Mouse (Mus musculus) adrenal gland, adult 18-20 months (tissue): ENCODE measurements around the gene Smim27. TPM values are rescaled to one million over a fixed set of nuclear protein-coding genes. Genes with fewer than 3 reads are reported as not detected.
A peak's percentile ranks its signal among the peaks of the same experiment; 100 is the strongest.
"Not testable (repeated sequence)": the region's sequence is repeated elsewhere in the genome, so short reads cannot be mapped to it uniquely, and the experiment has no call there.

Experiments
- DNase-seq, 2 experiments: peaks; one replicate each; pipeline ENCODE4 v3.0.0; 2021 to 2022; ENCODE audit warnings: low spot score in 2 of 2
- total RNA-seq, 2 experiments: library from RNA; stranded (reverse); gene quantifications; 1 replicate in 1 of 2; 2 replicates in 1 of 2; pipeline ENCODE4 v1.2.3; 2021

Gene Smim27
- total RNA-seq, 2 experiments from 2014 or later: 35.1 to 57.1 TPM

DNA sequence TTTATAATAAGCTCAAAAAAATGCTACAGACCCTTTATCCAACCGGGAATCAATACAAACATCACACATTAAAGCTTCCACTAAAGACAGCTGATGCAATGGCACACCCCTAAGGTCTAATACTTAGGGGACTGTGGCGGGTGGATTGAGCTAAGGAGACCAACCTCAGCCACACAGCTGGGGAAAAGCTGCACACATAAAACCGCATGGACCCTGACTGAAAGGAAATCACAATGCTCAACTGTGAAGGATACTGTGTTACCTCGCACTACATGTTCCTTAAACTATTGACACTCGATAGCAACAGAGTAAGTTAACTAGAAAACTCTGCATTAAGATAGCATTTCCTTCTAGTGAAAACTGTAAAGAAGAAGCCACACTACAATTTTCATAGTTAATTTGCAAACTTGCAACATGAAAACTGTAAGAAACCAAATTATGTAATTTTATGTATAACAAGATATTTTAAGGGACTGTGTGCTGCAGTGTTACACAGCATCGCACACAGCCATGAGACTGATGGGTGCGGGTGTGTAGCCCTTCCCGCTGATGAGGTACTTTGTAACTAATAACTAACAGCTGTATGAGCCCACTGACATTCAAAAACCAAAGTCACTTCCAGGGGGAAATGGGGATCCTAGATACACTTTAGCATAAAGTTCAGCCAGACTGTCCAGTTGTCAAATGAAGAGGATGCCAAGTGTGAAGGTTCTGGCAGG lies 14.8 kb upstream of the Smim27 start:
- no peak for DNase-seq

DNA sequence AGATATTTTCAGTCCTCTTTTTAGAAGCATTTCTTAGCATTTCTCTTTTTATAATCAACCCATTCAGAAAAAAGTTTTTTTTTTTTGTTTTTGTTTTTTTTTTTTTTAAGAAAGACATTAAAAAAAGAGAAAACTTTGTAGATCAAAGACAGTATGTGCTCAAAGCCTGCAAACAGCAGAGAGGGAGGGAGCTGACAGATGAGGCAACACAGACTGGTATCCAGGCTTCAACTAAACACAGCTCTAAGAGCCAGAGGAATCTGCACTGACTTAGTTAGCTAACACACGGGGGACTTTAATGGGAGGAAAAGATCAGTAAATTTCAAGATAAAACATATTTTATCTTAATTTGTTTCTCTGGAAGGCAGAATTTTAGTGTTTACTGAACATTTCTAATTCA lies 5.1 kb upstream of the Smim27 start:
- no peak for DNase-seq

DNA sequence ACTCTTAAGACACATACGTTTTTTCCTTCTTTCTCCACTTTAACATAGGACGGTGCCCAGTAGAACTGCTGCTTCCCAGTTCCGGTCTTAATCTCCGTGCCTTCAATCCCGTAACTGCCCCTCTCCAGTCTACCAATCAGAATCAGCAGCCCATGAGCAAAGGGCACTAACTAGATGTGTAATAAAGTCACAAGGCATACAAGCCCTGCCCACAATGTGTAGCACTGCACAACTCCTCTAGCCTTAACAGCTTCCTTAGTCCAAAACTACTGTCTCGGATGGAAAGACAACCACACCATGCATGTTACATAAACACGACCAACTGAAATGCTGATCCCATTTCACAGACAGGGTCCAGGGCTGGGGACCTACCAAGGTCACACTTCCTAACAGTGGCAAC lies 1.7 kb upstream of the Smim27 start:
- no peak for DNase-seq

DNA sequence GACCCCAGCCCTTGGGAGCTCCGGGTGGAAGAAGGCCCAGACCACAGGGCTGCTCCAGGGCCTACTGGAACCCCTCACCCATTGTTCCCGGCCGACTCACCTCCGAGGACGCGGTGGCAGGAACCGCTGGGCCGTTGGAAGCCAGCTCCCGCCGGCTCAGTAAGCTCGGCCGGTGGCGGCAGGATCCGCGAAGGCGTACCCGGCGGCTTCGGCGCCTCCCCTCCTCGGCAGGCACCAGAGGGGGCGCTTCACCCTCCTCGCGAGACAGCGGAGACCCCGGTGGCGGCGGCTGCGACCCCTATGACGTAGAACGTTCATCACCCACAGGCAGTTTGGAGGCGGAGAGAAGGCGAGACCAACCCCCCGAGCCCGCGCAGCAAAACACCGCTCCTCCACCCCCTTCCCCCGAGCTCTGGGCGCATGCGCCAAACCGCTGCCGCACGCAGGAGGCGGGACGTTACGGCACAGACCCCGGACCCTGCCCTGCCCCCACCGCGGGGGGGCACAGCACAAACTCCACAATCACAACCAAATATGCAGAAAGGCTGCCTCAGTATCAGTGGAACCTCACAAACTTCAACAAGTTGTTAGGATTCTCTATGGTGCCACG lies 1.1 kb upstream of the Smim27 start:
- peak; percentile 91 to 92 for DNase-seq

DNA sequence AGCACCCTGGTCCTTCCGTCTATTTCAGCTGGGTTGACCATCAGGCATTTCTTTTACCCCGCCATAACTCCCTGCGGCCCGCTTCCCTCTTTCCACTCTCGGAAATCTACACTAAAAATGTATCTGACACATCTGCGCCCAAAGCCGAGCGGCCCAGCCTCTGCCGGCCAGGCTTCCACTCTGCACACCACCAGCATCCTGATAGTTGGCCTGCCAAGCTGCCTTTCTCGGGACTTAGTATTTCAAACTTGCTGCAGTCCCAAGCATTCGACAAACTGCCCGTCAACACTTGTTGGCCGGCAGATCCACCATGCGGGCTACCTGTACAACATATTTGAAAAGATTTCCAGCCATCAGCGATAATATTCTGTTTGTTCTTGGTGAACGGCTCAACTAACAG lies 544 bp upstream of the Smim27 start:
- DNase-seq: peak in 1 of 2 experiments; percentile 29

DNA sequence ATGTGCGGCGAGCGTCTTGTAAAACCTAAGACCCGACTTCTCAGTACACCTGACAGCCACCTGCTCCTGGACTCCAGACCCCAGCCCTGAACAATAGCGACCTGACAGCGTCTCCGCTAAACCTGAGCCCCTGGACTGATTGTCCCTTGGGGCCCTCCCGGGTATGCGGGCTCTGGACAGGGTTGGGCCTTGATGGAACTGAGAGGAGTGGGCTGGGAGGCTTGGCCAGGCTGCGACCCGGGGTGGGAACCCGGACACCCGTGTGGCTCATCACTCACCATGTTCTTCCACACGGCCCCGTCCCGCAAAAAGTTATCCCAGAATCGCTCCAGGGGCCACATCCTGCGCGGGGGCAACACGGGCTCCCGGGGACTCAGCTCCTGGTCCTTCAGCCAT lies 9.5 kb downstream of the Smim27 start:
- DNase-seq: no peak

DNA sequence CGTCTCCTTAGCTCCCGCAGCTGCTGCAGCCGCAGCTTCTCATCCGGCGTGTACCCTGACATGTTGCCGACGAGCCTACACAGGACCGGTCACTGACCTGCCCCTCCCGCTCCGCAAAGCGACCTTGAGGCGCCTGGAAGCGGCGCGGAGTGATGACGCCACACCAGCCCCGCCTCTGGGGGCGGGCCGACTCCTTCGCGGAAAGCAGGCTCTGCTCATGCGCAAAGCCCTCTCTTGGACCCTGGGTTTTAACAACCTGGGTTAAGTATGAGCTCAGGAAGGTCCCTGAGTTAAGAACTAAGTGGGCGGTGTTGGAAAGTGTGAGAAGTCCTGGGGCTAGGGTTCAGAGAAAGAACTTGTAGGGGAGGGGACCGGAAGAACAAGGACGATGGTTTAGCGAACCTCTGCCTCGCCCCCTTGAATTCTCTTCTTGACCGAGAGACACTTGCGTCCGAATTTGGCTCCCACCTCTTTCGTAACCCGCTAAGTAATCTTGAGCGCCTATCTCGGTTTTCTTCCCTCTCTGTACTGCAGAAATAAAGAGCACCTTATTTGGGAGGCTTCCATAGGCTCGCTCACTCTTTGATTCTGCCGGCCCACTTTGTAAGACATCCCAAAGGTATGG lies 10.0 kb downstream of the Smim27 start, which contains the start of gene Ndufb6:
TSS of gene Ndufb6 (minus strand) at position 146 of the 625 bp plus-strand sequence.
- DNase-seq: peak; percentile 96

DNA sequence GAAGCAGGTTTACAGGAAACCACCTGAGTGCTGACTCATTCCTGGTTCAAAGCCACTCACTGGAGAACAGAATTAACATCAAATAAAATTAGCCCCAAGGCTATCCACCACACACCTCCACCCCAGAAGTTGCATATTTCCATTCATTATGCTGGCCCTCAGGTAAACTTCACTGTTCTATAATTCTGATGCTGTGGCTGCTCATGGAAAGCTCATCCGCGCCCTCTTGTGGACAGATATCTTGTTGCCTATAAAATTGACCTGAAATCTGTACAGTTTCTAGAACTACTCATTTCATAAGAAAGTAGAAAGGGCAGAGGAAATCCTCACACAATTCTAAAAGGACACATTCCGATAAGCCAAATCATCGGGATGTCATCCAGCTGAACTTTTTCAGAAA lies 16.2 kb downstream of the Smim27 start:
- peak; percentile 68 to 77 for DNase-seq

DNA sequence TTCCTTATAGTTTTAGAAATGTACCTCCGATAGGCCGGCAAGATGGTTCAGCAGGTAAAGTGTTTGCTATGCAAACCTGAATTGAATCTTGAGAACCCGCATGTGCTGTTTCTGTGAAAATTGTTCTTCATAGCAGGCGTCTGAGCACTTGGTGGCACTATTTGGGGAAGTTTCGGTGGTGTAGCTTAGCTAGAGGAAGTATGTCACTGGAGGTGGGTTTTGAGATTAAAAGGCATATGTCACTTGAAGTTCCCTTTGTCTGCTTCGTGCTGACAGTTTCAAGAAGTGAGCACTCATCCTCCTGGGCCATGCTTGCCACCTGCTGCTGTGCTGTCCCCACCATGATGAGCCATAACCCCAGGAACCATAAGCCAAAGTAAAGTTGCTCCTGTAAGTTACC lies 18.0 kb downstream of the Smim27 start:
- no peak for DNase-seq

DNA sequence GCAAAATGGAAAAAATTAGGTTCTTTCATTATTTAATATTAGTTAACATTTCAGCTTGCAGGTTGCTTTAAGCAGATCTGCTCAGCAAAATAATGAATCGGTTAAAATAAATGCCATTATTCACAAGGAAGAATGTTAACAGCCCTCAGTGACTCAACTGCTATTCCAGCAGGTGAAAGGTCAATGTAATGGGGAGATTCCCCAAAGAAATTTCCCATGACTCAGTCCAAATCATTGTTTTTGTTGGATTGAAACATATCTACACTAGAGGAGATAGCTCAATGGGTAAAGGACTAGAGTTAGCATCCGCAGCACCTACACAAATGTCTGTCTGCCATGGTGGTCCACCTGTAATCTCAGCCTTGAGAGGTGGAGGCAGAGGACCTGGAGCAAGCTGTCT lies 19.7 kb downstream of the Smim27 start:
- DNase-seq: no peak

DNA sequence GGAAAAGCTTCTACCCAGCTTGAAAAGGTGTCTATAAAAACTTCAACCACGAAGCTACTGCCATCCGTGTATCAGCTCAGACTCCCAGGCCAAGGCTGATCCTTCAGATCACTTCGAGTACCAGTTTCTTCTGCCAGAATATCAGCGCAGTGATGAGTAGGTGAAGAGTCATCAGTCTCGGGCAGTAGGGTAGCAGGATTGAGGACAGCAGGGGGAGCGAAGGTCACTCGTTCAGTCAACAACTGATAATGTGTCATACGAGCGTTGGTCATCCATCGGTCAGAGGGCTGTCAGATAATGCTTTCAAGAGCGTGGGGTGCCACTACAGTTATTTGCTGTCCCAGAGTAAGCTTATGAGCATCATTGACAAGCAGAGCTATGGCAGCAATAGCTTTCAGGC lies 22.1 kb downstream of the Smim27 start:
- DNase-seq: not testable (repeated sequence)

DNA sequence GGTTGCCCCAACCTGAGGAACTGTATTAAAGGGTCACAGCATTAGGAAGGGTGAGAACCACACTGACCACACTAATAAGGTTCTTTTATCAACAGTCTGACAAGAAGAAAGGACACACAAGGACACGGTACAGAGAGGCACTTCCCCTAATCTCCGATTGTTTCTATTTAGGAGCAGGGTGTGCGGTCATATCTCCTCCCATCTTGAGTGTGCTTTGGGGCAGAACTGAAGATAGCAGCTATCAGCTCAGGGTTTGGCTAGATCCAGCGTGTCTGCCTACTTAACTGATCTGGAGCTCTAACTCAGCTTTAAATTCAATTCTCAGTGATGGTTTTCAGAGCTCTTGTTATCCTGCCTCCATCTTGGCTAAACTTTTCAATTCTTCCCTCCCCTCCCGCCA lies 29.8 kb downstream of the Smim27 start:
- DNase-seq: no peak

DNA sequence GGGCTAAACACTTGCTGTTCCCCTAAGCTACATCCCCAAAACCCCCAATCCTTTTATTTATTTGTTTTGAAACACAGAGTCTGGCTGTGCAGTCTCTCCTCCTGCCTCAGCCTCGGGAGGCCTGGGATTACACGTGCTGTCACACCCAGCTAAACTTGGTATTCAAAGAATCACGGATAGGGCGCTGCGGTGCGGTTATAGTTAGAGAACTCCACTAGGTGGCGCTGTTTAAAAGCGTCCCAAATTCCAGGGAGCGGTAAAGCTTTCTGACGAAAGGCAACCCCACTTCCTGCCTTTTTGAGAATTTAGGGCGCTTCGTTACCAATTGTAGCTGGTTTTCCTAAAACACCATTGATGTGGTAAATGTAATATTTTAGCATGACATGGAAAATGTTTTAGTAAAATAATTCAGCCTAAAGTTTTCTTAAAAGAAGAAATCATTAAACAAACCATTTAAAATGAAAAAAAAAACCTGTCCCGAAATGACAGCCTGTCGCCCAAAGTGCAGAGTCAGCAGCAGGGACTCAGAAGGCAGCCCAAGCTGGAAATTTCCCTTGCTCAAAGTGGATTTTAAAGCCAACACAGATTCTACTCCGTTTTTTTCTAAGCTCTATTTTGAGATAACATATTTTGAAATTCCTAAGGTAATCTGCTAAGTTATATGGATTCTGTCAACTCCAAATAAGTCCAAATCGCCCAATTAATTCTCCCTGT lies 31.9 kb downstream of the Smim27 start:
- peak; percentile 57 to 72 for DNase-seq

DNA sequence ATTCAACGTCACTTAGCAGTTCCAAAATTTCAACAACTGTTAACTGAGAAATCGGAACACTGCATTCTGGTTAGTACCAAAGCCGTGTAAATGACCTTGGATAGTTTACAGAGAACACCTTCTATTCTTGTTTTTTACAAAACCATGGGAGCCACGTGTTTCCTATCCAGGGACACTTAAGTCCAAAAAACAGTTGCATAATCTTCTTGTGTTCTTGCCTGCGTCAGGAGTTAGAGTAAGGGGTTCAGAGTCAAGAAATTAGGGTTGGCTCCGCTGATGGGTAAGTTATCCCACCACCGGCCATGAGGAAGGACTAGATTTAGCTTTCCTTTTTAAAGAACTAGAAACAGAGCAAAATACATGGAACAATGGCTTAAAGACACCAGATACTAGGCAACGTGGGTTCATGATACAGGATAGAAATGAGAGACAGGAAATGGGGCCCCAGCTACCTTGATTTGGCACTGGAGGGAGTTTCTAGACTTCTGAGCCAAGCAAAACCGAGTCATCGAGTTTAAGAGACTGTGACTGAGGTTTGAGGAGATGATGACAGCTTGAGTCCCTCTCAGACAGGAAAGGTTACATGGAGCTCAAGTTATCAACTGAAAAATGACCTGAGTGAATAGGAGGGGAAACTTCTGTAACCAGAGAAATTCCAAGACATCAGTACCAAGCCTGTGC lies 33.2 kb downstream of the Smim27 start:
- no peak for DNase-seq

DNA sequence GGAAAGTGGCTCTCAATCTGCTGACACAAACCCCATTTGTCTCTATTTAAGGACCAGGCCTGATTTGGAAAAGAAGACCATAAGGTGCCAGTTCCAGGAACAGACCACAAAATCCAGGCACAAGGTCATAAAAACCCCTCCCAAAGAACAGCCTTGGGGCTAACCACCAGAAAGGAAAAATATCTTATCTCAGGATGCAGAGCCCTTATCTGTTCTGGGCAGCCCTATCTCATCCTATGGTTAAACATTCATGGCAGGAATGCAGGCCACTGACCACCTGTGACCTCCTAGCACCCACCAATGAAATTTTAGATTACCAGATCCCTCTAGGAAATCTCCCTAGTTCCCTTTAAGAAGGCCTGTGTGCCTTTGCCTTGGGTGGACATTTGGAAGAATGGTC lies 40.3 kb downstream of the Smim27 start:
- DNase-seq: no peak

DNA sequence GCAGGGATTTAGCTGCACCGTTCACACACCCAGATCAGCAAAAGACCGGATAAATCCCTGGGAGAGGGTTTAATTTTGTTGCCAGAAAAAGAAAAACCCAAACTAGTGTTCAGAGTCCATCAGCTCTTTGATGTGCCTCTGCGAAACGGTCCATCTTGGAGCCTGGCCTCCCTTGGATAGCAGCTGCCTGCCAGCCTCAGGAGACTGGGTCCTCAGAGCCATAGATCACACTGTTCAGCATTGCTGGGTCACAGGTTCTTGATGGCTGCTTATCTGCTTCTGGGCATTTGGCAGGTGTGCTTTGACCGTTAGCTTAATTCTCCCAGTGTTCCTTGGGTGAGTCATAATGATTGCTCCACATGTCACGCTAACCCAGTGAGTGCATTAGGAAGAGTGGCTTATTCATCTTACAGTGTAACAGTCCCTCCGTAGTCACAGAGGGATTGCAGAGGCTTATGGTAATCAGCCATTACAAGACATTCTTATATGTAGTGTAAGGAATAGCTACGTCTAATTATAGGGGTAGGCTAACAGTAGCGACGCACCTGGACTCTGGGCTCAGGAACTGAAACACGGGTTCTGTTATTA lies 41.5 kb downstream of the Smim27 start:
- DNase-seq: no peak

DNA sequence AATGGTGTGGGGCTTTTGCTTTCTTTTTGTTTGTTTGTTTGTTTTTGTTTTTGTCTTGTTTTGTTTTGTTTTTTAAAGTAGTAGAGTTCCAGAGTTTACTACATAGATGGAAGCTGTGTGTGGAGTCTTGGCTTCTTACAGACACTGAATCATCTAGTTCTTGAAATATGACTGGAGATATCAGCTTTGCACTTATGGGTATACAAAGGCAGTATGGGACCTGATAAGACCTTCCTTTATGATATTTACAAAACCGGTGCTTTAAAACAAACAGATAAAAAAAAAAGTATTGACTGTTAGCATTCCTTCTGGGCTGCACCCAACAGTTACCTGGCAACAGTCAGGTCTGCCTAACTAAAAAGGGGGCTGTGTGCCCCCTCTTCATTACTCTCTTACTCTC lies 42.8 kb downstream of the Smim27 start:
- DNase-seq: no peak

DNA sequence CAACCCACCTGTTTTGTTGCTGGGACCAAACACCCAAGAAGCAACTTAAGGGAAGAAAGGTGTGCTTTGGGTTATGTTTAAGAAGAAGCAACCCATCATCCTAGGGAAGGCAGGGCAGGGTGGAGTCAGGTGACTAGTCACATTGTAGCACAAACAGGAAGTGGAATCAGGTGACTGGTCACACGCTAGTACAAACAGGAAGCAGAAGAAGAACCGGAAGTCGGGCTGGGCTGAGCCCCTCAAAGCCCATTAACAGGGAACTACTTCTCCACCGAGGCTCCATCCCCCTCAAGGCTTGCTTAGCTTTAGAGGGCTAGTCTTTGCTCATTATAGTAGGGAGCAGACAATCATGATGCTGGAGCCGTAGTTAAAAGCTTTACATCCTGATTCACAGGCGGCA lies 43.6 kb downstream of the Smim27 start:
- no peak for DNase-seq

DNA sequence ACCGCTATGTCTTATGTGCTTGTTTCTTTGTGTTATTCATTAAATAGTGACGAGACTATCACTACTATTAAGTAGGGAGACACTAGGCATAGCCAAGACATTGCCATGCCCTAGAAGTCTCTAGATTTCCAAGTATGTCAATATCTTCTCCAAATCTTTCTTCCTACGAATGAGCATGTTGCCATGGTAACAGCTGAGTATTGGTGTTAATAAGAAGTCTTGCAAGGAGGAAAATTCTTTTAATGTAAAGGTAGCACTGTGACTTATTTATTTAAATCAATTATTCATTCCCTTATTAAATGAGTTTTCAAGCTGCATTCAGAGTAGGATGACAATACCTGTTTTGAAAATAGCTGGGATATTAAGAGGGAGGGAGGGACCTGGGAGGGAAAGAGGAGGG lies 48.0 kb downstream of the Smim27 start:
- DNase-seq: no peak
